Mouse (Mus musculus): Measurements from ENCODE around the gene Olfr351. TPM values are rescaled to one million over a fixed set of nuclear protein-coding genes. Genes with fewer than 3 reads are reported as not detected.

Olfr351 gene
- polyA plus RNA-seq (2016; fragmentation: Nextera tagmentation; extraction: Ambion mirVana), result not detected in 2 replicates

GRCm38 (mm10) chr2:36862560-36862959 lies at the start of gene Olfr351:
Gene Olfr351, minus strand, starts transcription at chr2:36862660.
- no peaks in the 10 kb centered on the region for H3K27me3 ChIP-seq
- ATAC-seq (ENCODE audit: low FRiP score, low read depth), result no peak
- H3K4me2 ChIP-seq (replicated peaks), result no peak within 1 kb of the TSS
- H3K27ac ChIP-seq (replicated peaks), result no peak within 1 kb of the TSS
- no peak within 1 kb of the TSS for H3K4me3 ChIP-seq
- WGBS, result 83% methylated on average over 1 of the region's 1 CpGs
- peaks cover 28% of the 10 kb centered on the region for H3K9me3 ChIP-seq
- H3K4me1 ChIP-seq, result no peaks in the 10 kb centered on the region
- no peaks in the 10 kb centered on the region for H3K36me3 ChIP-seq
- H3K9ac ChIP-seq (replicated peaks), result no peak within 1 kb of the TSS

GRCm38 (mm10) chr2:36905380-36905779 lies 42.9 kb upstream of the Olfr351 start, which contains the start of gene Olfr354:
Gene Olfr354, plus strand, starts transcription at chr2:36905680.
- Histone ChIP-seq H3K9ac (replicated peaks) (no peak within 1 kb of the TSS), H3K27ac (replicated peaks) (no peak within 1 kb of the TSS), H3K4me1 (no peaks in the 10 kb centered on the region), H3K36me3 (no peaks in the 10 kb centered on the region), H3K4me3 (no peak within 1 kb of the TSS), H3K4me2 (replicated peaks) (no peak within 1 kb of the TSS), H3K9me3 (peaks cover 20% of the 10 kb centered on the region; the same call in 1 of the 2 replicates), H3K27me3 (no peaks in the 10 kb centered on the region)
- ATAC-seq (ENCODE audit: low FRiP score, low read depth), result no peak

- H3K4me3 ChIP-seq, result no peak overlapping the region
- ATAC-seq (ENCODE audit: low FRiP score, low read depth), result no peak
- H3K27me3 ChIP-seq, result no peaks in the 10 kb centered on the region
- no peak overlapping the region for H3K27ac ChIP-seq (replicated peaks)
- no peak overlapping the region for H3K9ac ChIP-seq (replicated peaks)
- no peaks in the 10 kb centered on the region for H3K4me1 ChIP-seq
- H3K9me3 ChIP-seq, result peaks cover 33% of the 10 kb centered on the region
- H3K4me2 ChIP-seq (replicated peaks), result no peak overlapping the region
- H3K36me3 ChIP-seq, result no peaks in the 10 kb centered on the region
Observed at GRCm38 (mm10) chr2:36897114-36897513, 34.7 kb upstream of the Olfr351 start.

DNA sequence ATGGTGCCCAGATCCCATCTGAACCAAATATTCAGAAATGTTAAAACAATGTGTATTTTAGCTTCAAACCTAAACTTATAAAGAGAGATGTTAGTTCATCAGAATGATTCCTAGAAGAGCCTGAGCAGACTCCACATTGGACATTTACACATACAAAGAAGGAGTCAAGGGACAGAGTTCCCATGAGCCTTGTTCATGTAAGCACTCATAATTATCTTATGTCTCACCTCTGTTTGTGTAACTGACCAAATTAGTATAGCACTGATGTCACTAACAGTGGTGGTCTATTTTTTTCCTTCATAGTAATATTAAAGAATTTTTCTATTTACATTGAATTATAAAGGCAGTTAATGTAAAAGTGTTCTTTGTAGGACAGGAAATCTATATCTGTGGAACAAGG lies 30.4 kb upstream of the Olfr351 start, which contains the start of gene Olfr353:
Gene Olfr353 (minus strand): TSS at position 101 of the 400 bp plus-strand sequence.
- H3K4me3 ChIP-seq, result no peak within 1 kb of the TSS
- peaks cover 17% of the 10 kb centered on the region for H3K9me3 ChIP-seq
- no peak for ATAC-seq (ENCODE audit: low FRiP score, low read depth)
- no peak within 1 kb of the TSS for H3K9ac ChIP-seq (replicated peaks)
- H3K4me1 ChIP-seq, result no peaks in the 10 kb centered on the region
- no peaks in the 10 kb centered on the region for H3K36me3 ChIP-seq
- no peaks in the 10 kb centered on the region for H3K27me3 ChIP-seq
- no peak within 1 kb of the TSS for H3K27ac ChIP-seq (replicated peaks)
- no peak within 1 kb of the TSS for H3K4me2 ChIP-seq (replicated peaks)

GRCm38 (mm10) chr2:36868160-36868559 lies 5.7 kb upstream of the Olfr351 start, which contains the start of gene Olfr352:
Gene Olfr352, plus strand, starts transcription at chr2:36868460.
- ATAC-seq (ENCODE audit: low FRiP score, low read depth), result no peak
- no peak within 1 kb of the TSS for H3K4me2 ChIP-seq (replicated peaks)
- no peak within 1 kb of the TSS for H3K27ac ChIP-seq (replicated peaks)
- H3K27me3 ChIP-seq, result no peaks in the 10 kb centered on the region
- no peaks in the 10 kb centered on the region for H3K36me3 ChIP-seq
- H3K4me1 ChIP-seq, result no peaks in the 10 kb centered on the region
- peaks cover 26% of the 10 kb centered on the region for H3K9me3 ChIP-seq
- H3K9ac ChIP-seq (replicated peaks), result no peak within 1 kb of the TSS
- H3K4me3 ChIP-seq, result no peak within 1 kb of the TSS
- 83% methylated on average over 1 of the region's 1 CpGs for WGBS

- H3K27me3 ChIP-seq, result no peaks in the 10 kb centered on the region
- no peak within 1 kb of the TSS for H3K27ac ChIP-seq (replicated peaks)
- whole genome bisulfite sequencing, result 82% methylated on average over 1 of the region's 1 CpGs
- ATAC-seq (ENCODE audit: low FRiP score, low read depth), result no peak
- no peak within 1 kb of the TSS for H3K4me3 ChIP-seq
- no peaks in the 10 kb centered on the region for H3K36me3 ChIP-seq
- no peak within 1 kb of the TSS for H3K9ac ChIP-seq (replicated peaks)
- H3K9me3 ChIP-seq, result peaks cover 31% of the 10 kb centered on the region
- H3K4me2 ChIP-seq (replicated peaks), result no peak within 1 kb of the TSS
- H3K4me1 ChIP-seq, result no peaks in the 10 kb centered on the region
Observed at GRCm38 (mm10) chr2:36846010-36846409, 16.4 kb downstream of the Olfr351 start, which contains the start of gene Olfr350. Gene Olfr350, plus strand, starts transcription at chr2:36846310.

GRCm38 (mm10) chr2:36816932-36817331 lies 45.5 kb downstream of the Olfr351 start, which contains the start of gene Olfr3:
Gene Olfr3, minus strand, starts transcription at chr2:36817032.
- no peak within 1 kb of the TSS for H3K27ac ChIP-seq (replicated peaks)
- H3K27me3 ChIP-seq, result no peaks in the 10 kb centered on the region
- H3K4me1 ChIP-seq, result no peaks in the 10 kb centered on the region
- no peaks in the 10 kb centered on the region for H3K36me3 ChIP-seq
- ATAC-seq (ENCODE audit: low FRiP score, low read depth), result no peak
- no peak within 1 kb of the TSS for H3K4me3 ChIP-seq
- no peak within 1 kb of the TSS for H3K9ac ChIP-seq (replicated peaks)
- 86% methylated on average over 1 of the region's 1 CpGs for WGBS
- peaks cover 32% of the 10 kb centered on the region; the same call in 1 of the 2 replicates for H3K9me3 ChIP-seq
- H3K4me2 ChIP-seq (replicated peaks), result no peak within 1 kb of the TSS

Other genes with a start within 250 kb of the Olfr351 start
- gene Olfr345, start 222.6 kb downstream of the Olfr351 start, polyA plus RNA-seq (2016; fragmentation: Nextera tagmentation; extraction: Ambion mirVana), result not detected in 2 replicates
- not detected in 2 replicates for gene Olfr346, start 176.9 kb downstream of the Olfr351 start, polyA plus RNA-seq (2016; fragmentation: Nextera tagmentation; extraction: Ambion mirVana)
- gene Olfr347, start 130.8 kb downstream of the Olfr351 start, polyA plus RNA-seq (2016; fragmentation: Nextera tagmentation; extraction: Ambion mirVana), result not detected in 2 replicates
- not detected in 2 replicates for gene Olfr348, start 78.4 kb downstream of the Olfr351 start, polyA plus RNA-seq (2016; fragmentation: Nextera tagmentation; extraction: Ambion mirVana)
- not detected in 2 replicates for gene Olfr50, start 72.1 kb downstream of the Olfr351 start, polyA plus RNA-seq (2016; fragmentation: Nextera tagmentation; extraction: Ambion mirVana)
- gene Olfr3, start 45.6 kb downstream of the Olfr351 start, polyA plus RNA-seq (2016; fragmentation: Nextera tagmentation; extraction: Ambion mirVana), result not detected in 2 replicates
- gene Olfr350, start 16.4 kb downstream of the Olfr351 start, polyA plus RNA-seq (2016; fragmentation: Nextera tagmentation; extraction: Ambion mirVana), result not detected in 2 replicates
- not detected in 2 replicates for gene Olfr352, start 5.8 kb upstream of the Olfr351 start, polyA plus RNA-seq (2016; fragmentation: Nextera tagmentation; extraction: Ambion mirVana)
- gene Olfr353, start 30.3 kb upstream of the Olfr351 start, polyA plus RNA-seq (2016; fragmentation: Nextera tagmentation; extraction: Ambion mirVana), result not detected in 2 replicates
- gene Olfr354, start 43.0 kb upstream of the Olfr351 start, polyA plus RNA-seq (2016; fragmentation: Nextera tagmentation; extraction: Ambion mirVana), result not detected in 2 replicates
- not detected in 2 replicates for gene Olfr355, start 66.2 kb upstream of the Olfr351 start, polyA plus RNA-seq (2016; fragmentation: Nextera tagmentation; extraction: Ambion mirVana)
- gene Olfr356, start 74.5 kb upstream of the Olfr351 start, polyA plus RNA-seq (2016; fragmentation: Nextera tagmentation; extraction: Ambion mirVana), result not detected in 2 replicates
- gene Olfr357, start 131.2 kb upstream of the Olfr351 start, polyA plus RNA-seq (2016; fragmentation: Nextera tagmentation; extraction: Ambion mirVana), result not detected in 2 replicates
- not detected in 2 replicates for gene Olfr358, start 146.7 kb upstream of the Olfr351 start, polyA plus RNA-seq (2016; fragmentation: Nextera tagmentation; extraction: Ambion mirVana)
- gene Olfr360, start 203.1 kb upstream of the Olfr351 start, polyA plus RNA-seq (2016; fragmentation: Nextera tagmentation; extraction: Ambion mirVana), result not detected in 2 replicates
- gene Olfr361, start 226.6 kb upstream of the Olfr351 start, polyA plus RNA-seq (2016; fragmentation: Nextera tagmentation; extraction: Ambion mirVana), result not detected in 2 replicates

Measured in midbrain, embryonic 12.5 days (tissue).